8 mouse cellular contexts compared by ENCODE assay signal in the genomic region with DNA sequence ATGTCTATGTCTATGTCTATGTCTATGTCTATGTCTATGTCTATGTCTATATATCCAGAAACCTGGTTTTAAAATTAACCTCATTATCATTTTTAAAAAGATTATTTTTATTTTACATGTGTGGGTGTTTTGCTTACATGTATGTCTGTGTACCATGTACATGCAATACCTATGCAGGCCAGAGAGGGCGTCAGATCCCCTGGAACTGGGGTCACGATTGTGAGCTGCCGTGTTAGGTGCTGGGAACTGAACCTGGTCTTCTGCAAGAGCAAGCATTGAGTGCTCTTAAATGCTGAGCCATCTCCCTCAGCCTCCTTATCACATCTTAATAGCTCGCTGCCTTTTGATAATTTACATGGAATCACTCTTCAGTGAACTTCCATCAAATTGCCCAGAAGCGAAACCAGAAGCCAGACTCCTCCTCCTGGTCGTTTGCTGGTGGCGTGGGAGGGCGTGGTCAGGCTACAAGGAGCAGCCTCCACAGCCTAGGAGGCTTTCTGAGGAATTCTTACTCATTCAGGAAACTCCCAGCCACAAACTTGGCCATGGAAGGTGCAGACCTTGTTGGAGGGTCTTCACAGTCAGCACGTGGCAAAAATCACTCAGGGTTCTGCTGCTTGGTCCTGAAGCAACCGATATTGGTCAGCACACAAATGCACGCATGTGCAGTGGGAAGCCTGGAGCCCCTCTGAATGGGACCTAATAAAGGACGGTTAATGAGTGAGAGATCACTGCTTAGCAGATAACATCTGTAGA. TPM values are rescaled to one million over a fixed set of nuclear protein-coding genes. Genes with fewer than 3 reads are reported as not detected.
DNase-seq lines count a peak whose midpoint lies in the region; ATAC-seq and TF ChIP-seq lines count a peak whose summit lies in the region.

No protein-coding gene starts in this region.

- TF ChIP-seq CTCF in left cerebral cortex, adult 2 months (IDR thresholded peaks at IDR 0.05) = peak; percentile 14
- peak; percentile 8; the same call in 1 of the 2 replicates for TF ChIP-seq CTCF in brain, embryonic 14.5 days (IDR thresholded peaks at IDR 0.05; ENCODE audit: borderline replicate concordance, extremely low read depth, insufficient read depth, insufficient read length)

- DNase-seq in left cerebral cortex, adult 2 months (ENCODE audit: extremely low spot score in 1 of 2, low spot score in 2 of 2) = no peak
- no peak for DNase-seq in left cerebral cortex, postnatal 10 days (ENCODE audit: extremely low spot score in 1 of 2, low spot score in 2 of 2)
- no peak for DNase-seq in brain, embryonic 14.5 days (ENCODE audit: low read depth)
- peak; percentile 26 for DNase-seq in heart, postnatal 25 days (ENCODE audit: low spot score)
- peak; percentile 37 for DNase-seq in liver
- no peak for DNase-seq in right cerebral cortex, postnatal 25 days
- DNase-seq in cerebellum, postnatal 10 days = no peak

- intact Hi-C loops in left cerebral cortex, adult 2 months (cut with DNase I) = no loop called here
- intact Hi-C loops in left cerebral cortex, postnatal 10 days (cut with DNase I) = loop anchor here (10.0 kb wide), 1 partner anchor 87 kb away; no protein-coding TSS in a partner anchor
- intact Hi-C loops in heart, postnatal 25 days (cut with DNase I) = loop anchor here (5.0 kb wide), 1 partner anchor 69 kb away; no protein-coding TSS in a partner anchor

- H3K27ac ChIP-seq in left cerebral cortex, adult 2 months = no peak overlapping the region

- no peak for TF ChIP-seq POLR2A in brain, embryonic 14.5 days (IDR thresholded peaks at IDR 0.05; ENCODE audit: borderline replicate concordance, extremely low read depth, insufficient read depth, insufficient read length, poor library complexity, severe bottlenecking)

- ATAC-seq in neutrophil, adult 5-6 weeks (ENCODE audit: extremely low read depth, insufficient number of reproducible peaks, low FRiP score, poor library complexity, severe bottlenecking) = peak; percentile 55; the same call in 1 of the 2 replicates

- H3K4me3 ChIP-seq in left cerebral cortex, adult 2 months = peak overlapping the region; percentile 9; the same call in 1 of the 2 replicates

RNA-seq across cellular contexts. Expression of a gene that starts 32.2 kb away (rescaled TPM):
- 10 to 100 TPM; 35.2 to 37.9 TPM for total RNA-seq in left cerebral cortex, adult 2 months (2021)
- 10 to 100 TPM; 23.5 to 24.7 TPM for total RNA-seq in left cerebral cortex, postnatal 10 days (2021)
- polyA plus RNA-seq in brain, embryonic 14.5 days (2012; rRNA removed) = 4.5 and 8.1 TPM in 2 replicates
- total RNA-seq in heart, postnatal 25 days (2021) = 10 to 100 TPM; 61.7 to 76.9 TPM
- 0.93 and 1.1 TPM in 2 replicates for total RNA-seq in neutrophil, adult 5-6 weeks (2017)

Comparison
In these comparisons a context has a peak if more than half of its experiments do, and no peak if none do; other contexts are left out.
1. DNase-seq: peak in heart, postnatal 25 days (single experiment) and liver (single experiment); none in left cerebral cortex, adult 2 months (0 of 2), left cerebral cortex, postnatal 10 days (0 of 2), brain, embryonic 14.5 days (single experiment), right cerebral cortex, postnatal 25 days (single experiment) and cerebellum, postnatal 10 days (0 of 2).
2. RNA of a gene that starts 32.2 kb away (total RNA-seq): 61.7 to 76.9 TPM in heart, postnatal 25 days, 35.2 to 37.9 TPM in left cerebral cortex, adult 2 months and 23.5 to 24.7 TPM in left cerebral cortex, postnatal 10 days; 0.93 to 1.1 TPM in neutrophil, adult 5-6 weeks; every median in the first group is over 10 times any median in the second.